Mouse (Mus musculus): ENCODE results near the gene Naaladl2.

Gene Naaladl2

GRCm38 (mm10) chr3:24982111-24982510, 161.9 kb downstream of the Naaladl2 start:
- DNase-seq (ENCODE audit: inconsistent age in 2 of 2, low spot score in 1 of 2): peak in 1 of 2 experiments; percentile 23

DNA sequence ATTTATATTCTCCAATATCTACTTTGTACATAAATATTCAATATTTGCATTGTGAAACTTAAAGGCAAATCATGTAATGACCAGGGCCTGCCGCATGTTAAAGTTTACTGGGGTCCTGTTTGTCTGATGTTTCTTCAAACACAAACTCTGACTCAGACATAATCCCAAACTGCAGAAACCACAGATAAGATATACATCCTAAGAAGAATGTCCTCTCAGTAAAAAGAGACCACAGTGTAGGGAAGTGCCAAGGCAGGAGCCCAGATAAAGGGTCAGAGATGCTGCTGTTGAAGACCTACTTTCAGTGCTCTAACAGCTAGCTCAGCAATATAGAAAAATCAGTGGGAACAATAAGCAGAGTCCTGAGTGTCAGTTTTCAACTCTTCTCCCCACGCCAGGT, 201.9 kb downstream of the Naaladl2 start:
- DNase-seq (ENCODE audit: inconsistent age in 2 of 2, low spot score in 1 of 2): no peak

DNA sequence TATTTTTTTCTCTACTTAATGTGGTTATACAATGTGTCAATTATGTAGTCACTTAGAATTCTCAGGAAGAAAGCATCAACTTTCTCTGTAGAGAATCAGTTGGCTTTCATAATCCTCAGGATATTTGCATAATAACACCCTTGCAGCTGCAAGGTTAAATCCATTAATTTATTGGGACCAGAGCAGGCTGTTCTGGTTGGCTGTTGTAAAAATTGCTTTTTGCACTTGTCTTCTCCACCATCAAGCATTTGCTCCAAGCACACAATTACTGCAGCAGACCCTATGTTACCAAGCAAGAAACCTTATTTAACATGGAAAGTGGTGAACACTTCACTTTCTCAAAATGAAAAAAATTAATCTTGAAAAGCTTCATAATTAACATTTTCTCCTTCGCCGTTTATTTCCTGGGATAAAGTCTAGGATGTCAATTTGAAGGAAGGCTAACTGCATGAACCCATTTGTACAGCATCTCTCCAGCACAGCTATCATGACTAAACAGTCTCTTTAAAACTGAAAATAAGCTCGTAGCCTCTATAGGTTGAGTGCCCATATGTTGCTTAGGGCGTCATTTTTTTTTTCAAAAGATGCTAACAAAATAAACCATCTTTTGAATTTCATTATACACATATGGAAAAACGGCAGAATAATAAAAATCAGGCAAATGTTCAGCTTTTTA, 205.4 kb downstream of the Naaladl2 start:
- no peak for DNase-seq (ENCODE audit: inconsistent age in 2 of 2, low spot score in 1 of 2)

- no peak for DNase-seq (ENCODE audit: inconsistent age in 2 of 2, low spot score in 1 of 2)
Observed at GRCm38 (mm10) chr3:24921811-24922210, 222.2 kb downstream of the Naaladl2 start.

DNA sequence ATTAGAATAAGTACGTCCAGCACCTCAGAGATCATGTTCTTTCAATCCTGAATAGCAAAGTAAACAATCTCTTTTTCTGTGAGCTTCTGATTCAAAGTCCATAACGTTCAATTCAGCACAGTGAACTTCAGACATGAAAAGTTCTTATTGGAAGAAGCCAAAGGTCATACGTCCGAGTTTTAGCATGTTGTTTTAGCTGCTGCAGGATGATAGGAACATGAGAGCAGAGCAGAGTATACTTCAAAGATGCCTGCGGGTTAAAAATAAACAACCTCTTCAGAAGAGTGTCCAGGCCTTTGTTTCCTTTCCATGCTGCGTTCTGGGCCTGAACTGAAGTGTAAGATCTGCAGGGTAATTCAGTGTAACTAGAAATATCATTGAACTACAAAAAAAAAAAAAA, 222.7 kb downstream of the Naaladl2 start:
- no peak for DNase-seq (ENCODE audit: inconsistent age in 2 of 2, low spot score in 1 of 2)

- no peak for DNase-seq (ENCODE audit: inconsistent age in 2 of 2, low spot score in 1 of 2)
Observed at GRCm38 (mm10) chr3:24905425-24905960, 238.6 kb downstream of the Naaladl2 start.

DNA sequence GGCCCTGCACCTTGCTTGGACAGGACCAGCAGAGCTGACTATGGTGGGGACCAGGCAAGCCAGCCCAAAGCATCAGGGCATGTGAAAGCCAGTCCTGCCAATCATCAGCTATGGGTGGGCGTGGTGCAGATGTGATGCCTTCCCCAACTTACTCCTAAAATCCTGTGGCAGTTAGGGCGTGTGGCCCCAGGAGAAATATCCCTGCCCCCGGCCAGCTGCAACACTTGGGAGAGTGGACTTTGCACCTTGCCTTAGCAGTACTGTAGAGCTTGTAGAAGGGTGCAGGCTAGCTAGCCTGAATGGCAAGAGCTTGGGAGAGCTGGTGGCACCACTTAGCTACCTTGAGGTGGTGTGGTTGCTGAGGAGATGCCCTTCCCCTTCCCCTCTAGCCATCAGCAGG, 255.3 kb downstream of the Naaladl2 start:
- no peak for DNase-seq (ENCODE audit: inconsistent age in 2 of 2, low spot score in 1 of 2)

GRCm38 (mm10) chr3:24872254-24872653, 271.8 kb downstream of the Naaladl2 start:
- no peak for DNase-seq (ENCODE audit: inconsistent age in 2 of 2, low spot score in 1 of 2)

DNA sequence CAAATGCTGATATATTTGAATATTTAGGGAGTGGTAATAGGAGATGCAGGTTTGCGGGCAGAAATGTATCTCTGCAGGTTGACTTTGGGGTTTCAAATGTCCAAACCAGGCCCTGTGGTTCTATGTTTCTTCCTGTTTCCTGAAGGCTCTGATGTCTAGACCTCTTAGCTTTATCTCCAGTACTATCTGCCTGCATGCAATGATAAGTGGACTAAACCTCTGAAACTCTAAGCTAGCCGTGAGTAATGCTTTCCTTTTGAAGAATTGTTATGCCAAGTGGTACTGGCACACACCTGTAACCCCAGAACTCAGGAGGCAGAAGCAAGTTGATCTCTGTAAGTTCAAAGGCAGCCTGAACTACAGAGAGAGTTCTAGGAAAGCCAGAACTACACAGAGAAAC, 291.1 kb downstream of the Naaladl2 start:
- DNase-seq (ENCODE audit: inconsistent age in 2 of 2, low spot score in 1 of 2): no peak

DNA sequence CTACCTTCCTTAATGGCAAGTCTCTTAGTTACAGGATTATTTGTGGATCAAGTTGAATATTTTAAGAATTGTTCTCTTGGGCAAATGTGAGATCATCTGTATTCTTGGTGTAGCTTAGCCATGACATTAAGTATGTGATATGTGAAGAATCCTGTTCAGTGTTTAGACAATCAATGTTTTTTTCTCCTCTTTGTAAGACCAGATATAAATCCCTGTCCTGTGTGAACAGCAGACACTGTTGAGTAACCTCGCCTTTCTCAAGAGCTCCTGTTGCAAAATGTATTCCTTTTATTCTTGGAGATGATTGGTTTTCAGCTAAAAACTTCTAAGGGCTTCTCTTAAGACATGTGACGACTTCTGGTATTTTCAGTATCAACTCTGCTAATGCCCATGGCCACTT, 347.3 kb downstream of the Naaladl2 start:
- peak in 1 of 2 experiments; percentile 22 for DNase-seq (ENCODE audit: inconsistent age in 2 of 2, low spot score in 1 of 2)

DNA sequence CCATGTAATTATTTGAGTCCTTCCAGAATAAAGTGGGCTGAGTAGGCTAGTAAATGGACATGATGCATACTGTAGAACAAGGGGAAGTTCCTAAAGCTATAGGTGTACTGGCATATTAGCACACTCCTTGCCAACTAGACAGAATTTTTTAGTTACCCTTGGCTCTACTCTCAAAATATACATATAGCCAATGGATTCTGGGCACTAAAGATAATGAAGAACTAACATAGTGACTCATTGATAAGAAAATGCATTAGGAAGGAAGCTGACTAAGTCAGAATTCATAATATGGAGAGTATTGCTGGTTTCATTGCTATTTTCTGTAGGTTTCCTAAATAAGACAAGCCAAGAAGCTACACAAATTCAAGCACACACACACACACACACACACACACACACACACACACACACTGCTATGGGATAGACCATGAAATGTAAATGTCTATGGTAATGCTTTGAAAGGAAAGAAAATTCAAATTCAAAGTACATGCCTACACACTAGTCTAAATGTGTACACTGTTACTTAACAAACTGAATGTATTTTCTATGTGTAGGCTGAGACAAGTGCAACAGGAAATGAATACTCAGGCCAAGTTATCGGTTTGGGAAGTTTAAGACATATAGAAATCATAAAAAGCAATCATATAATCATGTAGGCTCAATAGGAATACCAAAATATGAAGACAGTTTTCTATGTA, 356.5 kb downstream of the Naaladl2 start:
- DNase-seq (ENCODE audit: inconsistent age in 2 of 2, low spot score in 1 of 2): no peak

DNA sequence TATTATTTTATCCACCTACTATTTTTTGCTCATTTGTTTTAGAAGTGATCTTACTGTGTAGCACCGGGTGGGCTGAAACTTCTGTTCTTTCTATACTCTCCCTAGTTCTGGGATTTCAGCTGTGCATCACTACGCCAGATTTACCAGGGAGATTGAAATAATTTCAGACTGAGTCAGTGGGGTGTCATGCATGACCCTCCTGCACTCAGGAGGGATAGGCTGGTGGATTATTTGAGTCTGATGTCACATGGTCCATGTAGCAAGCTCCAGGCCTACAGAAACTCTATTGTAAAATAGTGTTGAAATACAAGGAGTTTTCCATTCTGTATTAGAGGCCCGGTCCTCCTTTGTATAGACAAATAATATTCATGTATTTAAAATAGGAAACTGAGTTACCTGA, 360.0 kb downstream of the Naaladl2 start:
- no peak for DNase-seq (ENCODE audit: inconsistent age in 2 of 2, low spot score in 1 of 2)

GRCm38 (mm10) chr3:24783462-24783829, 360.6 kb downstream of the Naaladl2 start:
- no peak for DNase-seq (ENCODE audit: inconsistent age in 2 of 2, low spot score in 1 of 2)

- peak in 1 of 2 experiments; percentile 20 for DNase-seq (ENCODE audit: inconsistent age in 2 of 2, low spot score in 1 of 2)
Observed at GRCm38 (mm10) chr3:24782784-24783461, 361.1 kb downstream of the Naaladl2 start.

- no peak for DNase-seq (ENCODE audit: inconsistent age in 2 of 2, low spot score in 1 of 2)
Observed at GRCm38 (mm10) chr3:24781687-24782086, 362.4 kb downstream of the Naaladl2 start.

- DNase-seq (ENCODE audit: inconsistent age in 2 of 2, low spot score in 1 of 2): no peak
Observed at GRCm38 (mm10) chr3:24778416-24778815, 365.6 kb downstream of the Naaladl2 start.

DNA sequence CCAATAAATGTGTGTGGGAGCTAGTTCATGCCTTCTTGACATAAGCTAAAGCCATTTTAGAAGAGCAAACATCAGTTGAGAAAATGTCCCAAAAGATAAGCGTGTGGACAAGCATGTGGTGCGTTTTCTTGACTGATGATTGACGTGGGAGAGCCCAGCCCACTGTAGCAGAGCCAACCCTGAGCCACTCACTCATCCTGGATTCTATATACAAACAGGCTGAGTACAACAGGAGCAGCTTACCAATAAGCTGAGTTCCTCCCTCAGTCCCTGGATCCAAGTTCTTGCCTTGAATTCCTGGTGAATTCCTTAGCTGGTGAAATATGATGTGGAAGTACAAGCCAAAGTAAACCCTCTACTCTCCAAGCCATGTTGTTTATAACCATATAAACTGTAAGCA, 395.0 kb downstream of the Naaladl2 start:
- DNase-seq (ENCODE audit: inconsistent age in 2 of 2, low spot score in 1 of 2): no peak

- DNase-seq (ENCODE audit: inconsistent age in 2 of 2, low spot score in 1 of 2): no peak
Observed at GRCm38 (mm10) chr3:24747182-24747856, 396.7 kb downstream of the Naaladl2 start.

DNA sequence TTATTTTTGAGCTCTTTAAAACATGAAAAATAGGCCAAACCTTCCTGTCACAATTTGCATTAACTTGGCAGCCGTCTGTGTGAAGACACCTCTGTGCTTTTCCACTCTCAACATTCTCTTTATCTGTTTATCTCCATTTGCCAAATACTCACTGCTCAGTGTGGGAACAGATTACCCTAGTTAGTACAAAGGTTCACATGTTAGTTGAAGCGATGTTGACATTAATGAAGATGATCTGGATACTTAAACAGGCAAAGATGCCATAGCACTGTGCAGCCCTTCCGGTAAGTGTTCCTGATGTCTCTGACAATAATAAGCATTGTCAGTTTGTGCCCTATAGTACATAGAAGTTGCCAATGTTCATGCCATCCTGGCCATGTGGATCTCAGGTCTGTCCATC, 400.1 kb downstream of the Naaladl2 start:
- no peak for DNase-seq (ENCODE audit: inconsistent age in 2 of 2, low spot score in 1 of 2)

DNA sequence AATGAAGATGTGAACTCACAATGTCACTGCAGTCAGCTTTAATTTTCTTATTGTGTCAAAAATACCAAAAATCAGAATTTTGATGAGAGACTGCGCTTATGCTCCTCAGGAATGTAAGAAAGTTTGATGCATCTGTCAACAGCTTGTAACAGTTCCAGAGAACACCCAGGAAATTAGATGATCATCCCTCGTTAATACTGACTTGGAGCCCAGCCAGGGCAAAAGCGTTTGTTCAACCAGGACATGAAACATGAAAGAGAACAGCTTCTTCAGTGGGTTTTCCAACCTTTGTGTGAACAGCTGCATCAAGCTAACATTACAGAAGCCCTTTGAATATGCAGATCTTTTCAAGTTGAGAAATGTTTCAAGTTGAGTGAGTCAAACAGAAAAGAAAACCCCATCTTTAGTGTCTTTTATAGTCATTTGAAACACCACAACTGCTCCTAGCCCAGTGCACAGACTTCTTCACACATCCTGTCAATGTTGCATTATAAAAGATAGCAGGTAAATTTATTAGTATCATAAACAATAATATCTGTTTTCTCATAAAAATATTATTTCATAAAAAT, 424.8 kb downstream of the Naaladl2 start:
- no peak for DNase-seq (ENCODE audit: inconsistent age in 2 of 2, low spot score in 1 of 2)

DNA sequence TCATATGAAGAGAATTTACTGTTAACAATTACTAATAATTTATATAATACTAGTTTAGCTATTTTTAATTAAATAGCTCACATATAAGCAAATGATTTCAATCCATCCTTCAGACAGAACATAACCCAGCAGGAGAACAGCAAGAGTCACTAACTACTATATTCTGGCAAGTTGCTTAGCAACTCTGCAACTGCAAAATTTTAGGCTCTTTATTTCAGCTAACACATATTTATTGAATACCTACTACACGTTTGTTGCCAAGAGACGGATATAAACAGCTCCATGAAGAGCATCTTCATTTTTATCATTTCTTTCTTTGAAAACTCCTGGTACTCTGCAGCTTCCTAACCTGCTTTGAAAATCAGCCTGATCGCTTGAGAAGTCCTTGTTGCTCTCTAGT, 429.3 kb downstream of the Naaladl2 start:
- no peak for DNase-seq (ENCODE audit: inconsistent age in 2 of 2, low spot score in 1 of 2)

All from adrenal gland, adult (tissue).